Mouse (Mus musculus): ENCODE measurements around the gene Ces4a.

DNA sequence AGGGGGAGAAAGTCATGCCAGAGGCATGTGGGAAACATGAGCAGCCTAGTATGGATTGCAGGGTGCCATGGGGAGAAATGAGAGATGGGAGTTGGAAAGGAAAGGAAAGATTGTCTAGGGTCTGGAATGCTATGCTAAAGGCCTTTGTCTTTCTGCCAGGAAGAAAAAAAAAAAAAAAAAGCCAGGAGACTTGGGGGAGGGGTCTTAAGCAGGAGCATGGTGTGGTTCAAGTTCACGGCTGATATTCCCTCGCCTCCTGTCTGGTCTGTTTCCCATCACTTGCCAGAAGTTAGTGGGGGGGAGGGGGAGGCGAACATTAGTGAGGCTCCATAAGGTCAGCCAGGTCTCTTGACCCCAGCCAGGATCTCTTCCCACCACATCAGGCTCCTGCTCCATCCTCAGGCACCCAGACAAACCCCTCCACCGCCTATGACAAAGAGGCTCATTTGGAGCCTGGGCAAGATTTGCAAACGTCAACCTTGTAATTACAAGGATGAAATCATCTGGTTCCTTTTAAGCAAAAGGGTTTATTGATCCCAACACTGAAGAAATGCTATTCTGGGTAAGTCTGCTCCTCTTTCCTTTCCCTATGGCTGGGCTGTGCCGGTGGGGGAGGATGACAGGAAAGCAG, 32.8 kb downstream of the Ces4a start:
- no peak for TF ChIP-seq POLR2A (IDR thresholded peaks at IDR 0.05; ENCODE audit: extremely low read depth, insufficient read depth, low read length)
- no peak for TF ChIP-seq CTCF (IDR thresholded peaks at IDR 0.05; ENCODE audit: extremely low read depth, insufficient read depth, low read length)
